Mouse (Mus musculus) inflammation-experienced regulatory T-cells, adult 6 months (primary cell): ENCODE results near the gene Dhrs7c. TPM values are rescaled to one million over a fixed set of nuclear protein-coding genes. Genes with fewer than 3 reads are reported as not detected.

Experiments
- ATAC-seq: one replicate; pipeline ENCODE4 v1.8.0; 2017
- polyA plus RNA-seq, 3 experiments: library from polyadenylated mRNA; unstranded; fragments of 100-300 nt; shearing (Covaris generic); gene quantifications; one replicate each; pipeline ENCODE4 v1.2.1; 2017

Gene Dhrs7c
- not detected for polyA plus RNA-seq

DNA sequence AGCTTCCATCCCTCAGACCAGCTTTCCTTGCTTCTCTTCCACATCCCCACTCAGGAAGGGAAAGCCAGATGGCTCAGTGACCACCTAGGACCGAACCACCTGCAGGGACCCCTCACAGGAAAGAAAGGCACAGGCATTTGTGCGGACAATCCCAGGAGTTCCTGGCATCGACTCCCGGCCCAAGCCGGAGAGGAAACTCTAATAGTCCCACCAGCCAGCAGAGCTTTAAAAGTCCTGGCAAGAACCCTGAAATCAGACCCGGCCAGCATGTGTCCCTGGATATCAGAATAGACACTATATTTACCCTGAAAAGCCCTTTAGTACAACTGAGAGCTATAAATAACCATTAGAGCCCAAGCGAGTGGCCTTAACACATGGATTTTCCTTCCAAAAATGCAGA is at the start of gene Dhrs7c:
Gene Dhrs7c (plus strand): TSS at position 257 of the 400 bp plus-strand sequence.
- no peak for ATAC-seq

GRCm38 (mm10) chr11:67756287-67756686 is 41.7 kb upstream of the Dhrs7c start:
- ATAC-seq = no peak

GRCm38 (mm10) chr11:67757373-67758167 is 40.4 kb upstream of the Dhrs7c start:
- no peak for ATAC-seq

- ATAC-seq = no peak
These were observed 26.9 kb upstream of the Dhrs7c start, which contains the start of gene Glp2r for GRCm38 (mm10) chr11:67771053-67771452. Gene Glp2r, minus strand, starts transcription at chr11:67771153.

DNA sequence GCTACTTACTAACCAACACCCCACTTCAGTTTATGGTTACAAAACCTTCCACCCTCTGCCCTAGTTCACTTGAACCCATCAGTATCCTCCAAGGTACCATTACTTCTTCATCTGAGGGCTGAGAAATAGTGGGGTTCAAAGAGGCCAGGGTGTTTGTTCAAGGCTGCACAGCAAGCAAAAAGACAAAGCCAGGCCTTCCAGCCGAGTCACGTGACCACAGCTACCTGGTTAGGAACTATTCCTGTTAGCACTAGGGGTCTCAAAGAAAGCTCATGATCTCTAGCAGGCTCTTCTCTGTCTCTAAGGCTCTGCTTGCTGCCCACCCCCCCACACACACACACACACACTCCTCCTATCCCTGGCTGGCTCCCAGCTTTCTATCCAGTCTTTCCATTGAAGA is 26.3 kb upstream of the Dhrs7c start:
- no peak for ATAC-seq

GRCm38 (mm10) chr11:67772577-67772976 is 25.4 kb upstream of the Dhrs7c start:
- ATAC-seq = no peak

- no peak for ATAC-seq
These were observed 23.6 kb upstream of the Dhrs7c start, which contains the start of gene Gsg1l2 for GRCm38 (mm10) chr11:67774379-67774778. Gene Gsg1l2, plus strand, starts transcription at chr11:67774608.

GRCm38 (mm10) chr11:67790182-67790581 is 7.8 kb upstream of the Dhrs7c start:
- no peak for ATAC-seq

DNA sequence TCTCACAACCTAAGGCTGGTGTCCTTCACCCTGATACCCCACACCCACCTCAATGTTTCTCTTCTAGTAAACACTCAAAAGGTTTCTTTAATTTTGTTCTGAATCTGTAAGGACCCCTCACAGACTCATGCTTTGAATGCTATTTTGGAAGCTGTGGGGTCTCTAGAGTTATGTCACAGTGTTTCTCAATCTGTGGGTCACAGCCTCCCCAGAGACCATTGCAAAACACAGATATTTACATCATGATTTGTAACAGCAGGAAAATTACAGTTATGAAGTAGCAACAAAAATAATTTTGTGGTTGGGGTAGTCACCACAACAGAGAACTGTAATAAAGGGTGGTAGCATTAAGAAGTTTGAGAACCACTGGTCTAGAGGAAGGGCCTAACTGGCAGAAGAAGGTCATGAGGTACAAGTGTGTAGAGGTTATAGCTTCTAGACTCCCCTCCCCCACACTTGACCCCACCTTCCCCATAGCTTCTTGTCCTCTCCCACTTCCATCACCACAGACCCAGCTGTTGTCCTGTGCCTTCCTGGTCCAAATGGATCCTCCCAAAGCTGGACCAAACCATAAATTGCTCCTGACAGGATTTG is 2.2 kb downstream of the Dhrs7c start:
- no peak for ATAC-seq

DNA sequence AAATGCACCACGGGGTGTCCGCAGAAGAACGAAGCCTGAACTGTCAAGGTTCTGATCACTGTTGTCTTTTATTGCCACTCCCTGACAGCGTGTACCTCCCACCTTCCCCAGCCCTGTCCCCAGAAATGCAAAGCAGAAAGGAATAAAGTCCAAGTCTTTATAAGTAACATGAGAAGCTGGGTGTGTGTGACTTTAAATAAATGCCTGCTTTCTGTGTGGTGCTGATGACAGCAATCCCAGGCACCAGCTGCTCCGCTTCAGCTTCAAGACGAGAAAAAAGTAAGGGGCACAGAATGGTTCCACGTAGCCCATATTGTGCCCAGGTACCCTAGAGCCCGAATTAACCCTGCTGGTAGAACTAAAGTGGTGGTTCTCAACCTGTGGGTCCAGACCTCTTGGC is 3.2 kb downstream of the Dhrs7c start:
- no peak for ATAC-seq

GRCm38 (mm10) chr11:67805538-67805937 is 7.6 kb downstream of the Dhrs7c start:
- no peak for ATAC-seq

GRCm38 (mm10) chr11:67806832-67807597 is 9.0 kb downstream of the Dhrs7c start:
- ATAC-seq = no peak

- ATAC-seq = no peak
These were observed 10.1 kb downstream of the Dhrs7c start for GRCm38 (mm10) chr11:67808051-67808450.

DNA sequence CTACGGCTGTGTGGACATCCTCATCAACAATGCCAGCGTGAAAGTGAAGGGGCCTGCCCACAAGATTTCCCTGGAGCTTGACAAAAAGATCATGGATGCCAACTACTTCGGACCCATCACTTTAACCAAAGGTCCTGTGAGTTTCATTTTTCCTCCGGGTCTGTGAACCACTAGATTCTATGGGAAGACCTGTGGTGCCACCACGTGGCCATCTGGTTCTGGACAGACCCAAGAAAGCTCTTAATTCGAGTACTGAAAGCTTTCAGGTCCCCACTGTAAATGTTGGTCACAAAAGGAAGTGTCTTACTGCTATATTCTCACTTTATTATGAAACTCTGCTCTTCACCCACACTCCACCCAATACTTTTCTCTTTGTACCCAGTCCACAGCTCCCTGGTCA is 13.5 kb downstream of the Dhrs7c start:
- ATAC-seq = no peak

DNA sequence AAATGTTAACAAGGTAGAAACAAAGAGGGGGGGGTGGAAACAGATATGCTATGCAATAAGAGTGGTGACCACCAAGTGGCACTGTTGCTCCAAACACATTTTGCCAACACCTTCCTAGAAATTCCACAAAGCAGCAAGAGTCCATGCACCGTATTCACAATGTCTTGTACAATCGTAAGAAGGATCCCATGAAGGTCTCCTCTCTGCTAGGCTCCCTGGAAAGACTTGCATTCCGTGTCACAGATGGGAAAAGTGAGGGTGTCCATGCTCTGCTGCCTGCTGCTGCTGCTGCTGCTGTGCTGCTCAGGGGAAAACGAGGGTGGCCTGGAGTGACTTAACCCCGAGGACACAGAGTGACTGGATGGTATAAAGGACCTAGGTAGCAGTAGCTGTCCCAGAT is 21.6 kb downstream of the Dhrs7c start:
- ATAC-seq = no peak

GRCm38 (mm10) chr11:67820221-67820620 is 22.2 kb downstream of the Dhrs7c start:
- ATAC-seq = no peak

DNA sequence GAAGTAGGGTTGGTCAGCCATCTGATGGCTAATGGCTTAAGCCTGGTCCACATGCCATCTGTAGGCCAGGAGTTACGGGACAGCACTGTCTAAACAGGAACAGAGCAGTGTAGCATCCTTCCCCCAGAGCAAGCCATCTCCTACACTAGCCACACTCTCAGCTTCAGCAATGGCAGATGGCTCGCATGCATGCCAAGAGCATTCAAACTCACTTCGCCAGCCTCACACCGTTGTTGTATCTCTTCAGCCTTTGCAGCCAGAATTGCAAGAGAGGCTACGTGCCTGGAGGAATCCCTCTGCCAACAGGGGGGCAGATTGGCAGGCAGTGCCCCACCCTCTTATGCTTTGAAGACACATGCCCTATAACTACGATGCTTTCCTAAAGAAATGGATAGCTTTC is 23.6 kb downstream of the Dhrs7c start:
- ATAC-seq = no peak

DNA sequence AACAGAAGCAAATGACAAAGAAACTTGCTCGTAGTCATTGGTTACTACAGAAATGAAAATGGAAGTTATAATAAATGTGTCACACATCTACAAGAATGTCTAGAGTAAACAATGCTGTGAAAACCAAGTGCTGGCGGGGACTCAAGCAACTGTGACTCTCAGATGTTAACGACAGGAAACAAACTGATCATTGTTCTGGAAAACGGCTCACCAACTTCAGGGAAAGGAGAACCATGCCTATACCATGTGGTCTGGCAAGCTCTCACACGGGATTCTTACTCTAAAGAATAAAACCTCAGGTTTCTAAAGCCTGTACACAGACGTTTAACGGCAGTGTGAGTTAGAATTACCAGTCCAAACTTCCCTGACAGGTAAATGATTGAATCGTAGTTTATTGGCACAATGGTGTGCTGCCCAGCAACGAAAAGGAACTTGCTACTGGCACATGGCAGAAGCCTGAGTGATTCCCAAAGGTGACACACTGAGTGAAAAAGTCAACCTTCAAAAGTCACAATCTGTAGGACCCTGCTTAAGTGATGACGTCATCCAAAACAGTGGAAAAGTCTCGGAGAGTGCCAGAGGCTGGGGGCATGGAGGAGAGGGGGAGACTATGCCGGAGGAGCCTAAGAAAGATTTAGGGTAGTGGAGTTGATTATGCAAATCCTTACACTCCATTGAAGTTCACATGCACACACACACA is 30.5 kb downstream of the Dhrs7c start:
- no peak for ATAC-seq

DNA sequence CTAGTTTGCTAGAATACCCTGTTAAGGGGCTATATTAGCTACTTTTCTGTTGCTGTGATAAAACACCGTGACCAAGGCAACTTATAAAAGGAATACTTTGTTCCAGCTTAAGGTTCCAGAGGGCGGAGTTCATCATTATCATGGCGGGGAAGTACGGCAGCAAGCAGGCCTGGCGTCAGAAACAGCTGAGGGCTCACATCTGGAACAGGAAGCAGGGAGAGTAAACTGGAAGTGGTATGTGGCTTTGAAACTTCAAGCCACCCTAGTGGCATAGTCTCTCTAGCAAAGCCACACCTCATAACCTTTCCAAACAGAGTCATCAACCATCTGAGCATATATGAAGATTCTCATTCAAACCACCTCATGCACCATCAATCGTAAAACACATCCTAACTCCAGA is 31.5 kb downstream of the Dhrs7c start:
- no peak for ATAC-seq

GRCm38 (mm10) chr11:67831820-67832219 is 33.8 kb downstream of the Dhrs7c start:
- ATAC-seq = no peak

- ATAC-seq = no peak
These were observed 37.6 kb downstream of the Dhrs7c start for GRCm38 (mm10) chr11:67835408-67836078.

DNA sequence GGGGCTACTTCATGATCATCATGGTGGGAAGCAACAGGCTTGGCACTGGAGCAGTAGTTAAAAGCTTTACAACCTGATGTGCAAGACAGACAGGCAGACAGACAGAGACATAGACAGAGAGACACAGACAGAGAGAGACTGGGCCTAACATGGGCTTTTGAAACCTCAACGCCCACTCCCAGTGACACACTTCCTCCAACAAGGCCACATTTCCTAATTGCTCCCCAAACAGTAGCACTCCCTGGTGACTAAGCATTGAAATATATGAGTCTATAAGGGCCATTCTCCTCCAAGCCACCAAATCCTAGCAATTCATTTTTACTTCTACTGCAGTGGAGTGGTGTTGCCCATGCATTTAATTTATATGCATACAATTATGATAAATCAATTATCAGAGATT is 41.8 kb downstream of the Dhrs7c start:
- no peak for ATAC-seq
